Mouse (Mus musculus) MEL (cell line): ENCODE measurements around the gene Syce1l. TPM values are rescaled to one million over a fixed set of nuclear protein-coding genes. Genes with fewer than 3 reads are reported as not detected.

Experiments
- DNase-seq: peaks from one replicate; pipeline ENCODE4 v3.0.0; 2011; ENCODE audit warnings: low read depth, low spot score
- H3K27ac ChIP-seq: 2 replicates; pipeline ENCODE4 v1.5.1; 2012; ENCODE audit warnings: low read depth, mild to moderate bottlenecking, control low read depth, low read length, moderate library complexity; ENCODE audit not compliant: control insufficient read depth
- H3K27me3 ChIP-seq, 2 experiments: fragments of 150-350 bp in 1 of 2; sonication (generic) in 1 of 2; 2 replicates each; pipeline ENCODE4 v1.6.1; 2012; ENCODE audit warnings: low read length in 2 of 2, mild to moderate bottlenecking in 2 of 2, improper control_type of control experiment in 1 of 2, moderate library complexity in 1 of 2; ENCODE audit not compliant: insufficient read depth in 2 of 2, control insufficient read depth in 1 of 2
- H3K36me3 ChIP-seq, 2 experiments: 2 replicates each; pipeline ENCODE4 v1.6.1; 2012 to 2014; ENCODE audit warnings: low read length in 2 of 2, improper control_type of control experiment in 1 of 2, inconsistent platforms in 1 of 2, mild to moderate bottlenecking in 1 of 2; ENCODE audit not compliant: insufficient read depth in 2 of 2, control insufficient read depth in 1 of 2
- H3K4me1 ChIP-seq, 2 experiments: fragments of 150-350 bp in 1 of 2; sonication (generic) in 1 of 2; 2 replicates each; pipeline ENCODE4 v1.6.1; 2012; ENCODE audit warnings: low read length in 2 of 2, improper control_type of control experiment in 1 of 2, mild to moderate bottlenecking in 1 of 2; ENCODE audit not compliant: insufficient read depth in 2 of 2, control insufficient read depth in 1 of 2
- H3K4me3 ChIP-seq, 2 experiments: fragments of 150-350 bp in 1 of 2; sonication (generic) in 1 of 2; 2 replicates each; pipeline ENCODE4 v1.5.1; 2012; ENCODE audit warnings: low read depth in 2 of 2, low read length in 2 of 2, mild to moderate bottlenecking in 2 of 2, moderate library complexity in 2 of 2, control low read depth in 1 of 2, improper control_type of control experiment in 1 of 2; ENCODE audit not compliant: control insufficient read depth in 1 of 2, insufficient read depth in 1 of 2
- H3K79me2 ChIP-seq: 2 replicates; pipeline ENCODE4 v1.6.1; 2012; ENCODE audit warnings: mild to moderate bottlenecking, low read length, moderate library complexity; ENCODE audit not compliant: control insufficient read depth, poor library complexity, insufficient read depth
- H3K9ac ChIP-seq: 2 replicates; pipeline ENCODE4 v1.6.1; 2012; ENCODE audit warnings: low read depth, mild to moderate bottlenecking, control low read depth, low read length, moderate library complexity; ENCODE audit not compliant: control insufficient read depth, poor library complexity, severe bottlenecking
- H3K9me3 ChIP-seq: fragments of 150-350 bp; sonication (generic); replicated peaks from 2 replicates; pipeline ENCODE4 v1.6.1; 2012; ENCODE audit warnings: mild to moderate bottlenecking, low read length, improper control_type of control experiment, moderate library complexity; ENCODE audit not compliant: insufficient read depth
- BHLHE40 ChIP-seq: IDR thresholded peaks from 2 replicates; pipeline ENCODE4 v1.6.1; 2012; ENCODE audit warnings: low read depth, mild to moderate bottlenecking, inconsistent platforms, low read length, improper control_type of control experiment, borderline replicate concordance
- POLR2AphosphoS5 ChIP-seq: IDR thresholded peaks from 2 replicates; pipeline ENCODE4 v1.6.1; 2012; ENCODE audit warnings: low read depth, borderline replicate concordance, mild to moderate bottlenecking, inconsistent platforms, low read length, moderate library complexity, mixed read lengths
- polyA plus RNA-seq, 2 experiments: library from polyadenylated mRNA; stranded (reverse) in 1 of 2; unstranded in 1 of 2; fragments of >175 nt in 1 of 2; fragments of >200 nt in 1 of 2; gene quantifications; 2 replicates each; pipeline versions ENCODE4 v1.2.1 to v1.2.4; 2012; ENCODE audit warnings: low replicate concordance in 2 of 2, low read depth in 1 of 2; ENCODE audit not compliant: insufficient read length in 2 of 2, insufficient read depth in 1 of 2, missing spikeins in 1 of 2
- total RNA-seq: library from RNA; depleted of rRNA; stranded (reverse); fragments of 300-350 nt; gene quantifications from 2 replicates; pipeline ENCODE4 v1.2.3, GENCODE M21; 2012; rRNA removed

Gene Syce1l
- total and polyA plus RNA-seq, 3 experiments = not detected

GRCm38 (mm10) chr8:113704968-113705367 lies 62.0 kb downstream of the Syce1l start:
- TF ChIP-seq POLR2AphosphoS5 = no peak
- no peak for TF ChIP-seq BHLHE40
- no peak for DNase-seq
- H3K4me3 ChIP-seq = no peak overlapping the region
- no peaks in the 10 kb centered on the region for H3K27me3 ChIP-seq
- no peaks in the 10 kb centered on the region for H3K4me1 ChIP-seq
- H3K9ac ChIP-seq = no peak overlapping the region
- H3K9me3 ChIP-seq = no peaks in the 10 kb centered on the region
- H3K79me2 ChIP-seq = no peaks in the 10 kb centered on the region
- H3K36me3 ChIP-seq = no peaks in the 10 kb centered on the region
- H3K27ac ChIP-seq = no peak overlapping the region

Other genes starting within 250 kb of the Syce1l start
- gene Mon1b, start 7.6 kb upstream of the Syce1l start, total RNA-seq = 7.7 and 8.8 TPM in 2 replicates
- 10 to 100 TPM in 1 of 2 experiments, not detected in 1; 15.6 TPM for gene Mon1b, start 7.6 kb upstream of the Syce1l start, polyA plus RNA-seq
- gene Adamts18, start 205.5 kb downstream of the Syce1l start, total RNA-seq = not detected in 2 replicates
- not detected for gene Adamts18, start 205.5 kb downstream of the Syce1l start, polyA plus RNA-seq